Mouse (Mus musculus) bone marrow, adult 2 months (tissue): ENCODE results near the gene Mif4gd.

Experiments used
- CTCF ChIP-seq: fragments of 200-500 bp; IDR thresholded peaks from 2 replicates; pipeline ENCODE4 v1.5.1; 2011; ENCODE audit warnings: low read length, control low read depth; ENCODE audit not compliant: control insufficient read depth, insufficient read depth
- POLR2A ChIP-seq: fragments of 200-500 bp; IDR thresholded peaks from 2 replicates; pipeline ENCODE4 v1.6.1; 2011; ENCODE audit warnings: low read depth, mild to moderate bottlenecking, control low read depth, low read length, borderline replicate concordance; ENCODE audit not compliant: control insufficient read depth

DNA sequence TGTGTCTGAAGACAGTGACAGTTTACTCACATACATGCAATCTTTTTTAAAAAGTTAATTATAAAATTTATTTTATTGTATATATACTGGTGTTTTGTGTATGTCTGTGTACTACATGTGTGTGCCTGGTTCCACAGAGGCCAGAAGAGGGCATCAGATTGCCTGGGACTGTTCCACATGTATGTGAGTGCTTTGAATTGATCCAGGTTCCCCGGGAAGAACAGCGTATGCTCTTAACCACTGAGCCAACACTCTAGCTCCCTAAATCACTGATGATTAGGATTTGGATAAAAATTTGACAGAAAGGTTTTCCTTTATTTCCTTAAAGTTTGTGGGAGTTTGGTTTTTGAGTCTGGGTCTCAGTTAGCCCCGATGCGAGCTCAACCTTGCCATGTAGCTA is 49.4 kb downstream of the Mif4gd start:
- TF ChIP-seq CTCF (0 out of 2 replicates have a peak, but pooled peaks have one; percentile 15), POLR2A (no peak)
